Mouse (Mus musculus): Measurements from ENCODE around the gene Ttll5. TPM values are rescaled to one million over a fixed set of nuclear protein-coding genes. Genes with fewer than 3 reads are reported as not detected.
A peak's percentile ranks its signal among the peaks of the same experiment; 100 is the strongest.

The Ttll5 gene
- polyA plus RNA-seq, 1 experiment from 2014 or later, result 19.9 TPM

- Histone ChIP-seq H3K9ac (ENCODE audit: low read length) (no peak overlapping the region), H3K36me3 (ENCODE audit: control insufficient read depth, insufficient read depth, low read length) (no peaks in the 10 kb centered on the region), H3K4me3 (ENCODE audit: low read depth, low read length) (no peak overlapping the region), H3K4me2 (ENCODE audit: low read depth, low read length, severe bottlenecking) (no peak overlapping the region), H3K27me3 (ENCODE audit: control insufficient read depth, insufficient read depth, low read length) (no peaks in the 10 kb centered on the region), H3K27ac (ENCODE audit: low read depth, low read length) (no peak overlapping the region), H3K9me3 (ENCODE audit: control insufficient read depth, low read length) (no peaks in the 10 kb centered on the region), H3K4me1 (replicated peaks; ENCODE audit: control insufficient read depth, insufficient read depth, low read length) (no peaks in the 10 kb centered on the region)
- 77% methylated on average over 13 of the region's 13 CpGs for WGBS
- no peak for DNase-seq (ENCODE audit: low spot score)
- no peak for ATAC-seq (replicated peaks; ENCODE audit: low FRiP score)
Measured at GRCm38 (mm10) chr12:85986540-85987443, 162.3 kb downstream of the Ttll5 start.

- DNase-seq (ENCODE audit: low spot score) (no peak), ATAC-seq (replicated peaks; ENCODE audit: low FRiP score) (no peak)
- WGBS, result 85% methylated on average over 5 of the region's 5 CpGs
- no peak overlapping the region for H3K4me3 ChIP-seq (ENCODE audit: low read depth, low read length)
- no peaks in the 10 kb centered on the region for H3K4me1 ChIP-seq (replicated peaks; ENCODE audit: control insufficient read depth, insufficient read depth, low read length)
- H3K36me3 ChIP-seq (ENCODE audit: control insufficient read depth, insufficient read depth, low read length), result no peaks in the 10 kb centered on the region
- no peaks in the 10 kb centered on the region for H3K9me3 ChIP-seq (ENCODE audit: control insufficient read depth, low read length)
- no peak overlapping the region for H3K27ac ChIP-seq (ENCODE audit: low read depth, low read length)
- H3K4me2 ChIP-seq (ENCODE audit: low read depth, low read length, severe bottlenecking), result no peak overlapping the region
- no peak overlapping the region for H3K9ac ChIP-seq (ENCODE audit: low read length)
- no peaks in the 10 kb centered on the region for H3K27me3 ChIP-seq (ENCODE audit: control insufficient read depth, insufficient read depth, low read length)
Measured at GRCm38 (mm10) chr12:85987444-85987889, 163.0 kb downstream of the Ttll5 start.

- no peak overlapping the region for H3K9ac ChIP-seq (ENCODE audit: low read length)
- H3K4me3 ChIP-seq (ENCODE audit: low read depth, low read length), result no peak overlapping the region
- ATAC-seq (replicated peaks; ENCODE audit: low FRiP score), result no peak
Measured at GRCm38 (mm10) chr12:85988121-85988520, 163.7 kb downstream of the Ttll5 start.

GRCm38 (mm10) chr12:85988818-85989377 is 164.4 kb downstream of the Ttll5 start:
- H3K9ac ChIP-seq (ENCODE audit: low read length), result no peak overlapping the region
- H3K27me3 ChIP-seq (ENCODE audit: control insufficient read depth, insufficient read depth, low read length), result no peaks in the 10 kb centered on the region
- DNase-seq (ENCODE audit: low spot score) (no peak), ATAC-seq (replicated peaks; ENCODE audit: low FRiP score) (no peak)
- H3K36me3 ChIP-seq (ENCODE audit: control insufficient read depth, insufficient read depth, low read length), result no peaks in the 10 kb centered on the region
- no peaks in the 10 kb centered on the region for H3K9me3 ChIP-seq (ENCODE audit: control insufficient read depth, low read length)
- H3K27ac ChIP-seq (ENCODE audit: low read depth, low read length), result no peak overlapping the region
- WGBS, result 89% methylated on average over 4 of the region's 4 CpGs
- no peaks in the 10 kb centered on the region for H3K4me1 ChIP-seq (replicated peaks; ENCODE audit: control insufficient read depth, insufficient read depth, low read length)
- H3K4me2 ChIP-seq (ENCODE audit: low read depth, low read length, severe bottlenecking), result no peak overlapping the region
- H3K4me3 ChIP-seq (ENCODE audit: low read depth, low read length), result no peak overlapping the region

More at GRCm38 (mm10) chr12:85988121-85988520, 163.7 kb downstream of the Ttll5 start:
- Histone ChIP-seq H3K4me1 (replicated peaks; ENCODE audit: control insufficient read depth, insufficient read depth, low read length) (no peaks in the 10 kb centered on the region), H3K9me3 (ENCODE audit: control insufficient read depth, low read length) (no peaks in the 10 kb centered on the region), H3K4me2 (ENCODE audit: low read depth, low read length, severe bottlenecking) (no peak overlapping the region), H3K27ac (ENCODE audit: low read depth, low read length) (no peak overlapping the region), H3K27me3 (ENCODE audit: control insufficient read depth, insufficient read depth, low read length) (no peaks in the 10 kb centered on the region), H3K36me3 (ENCODE audit: control insufficient read depth, insufficient read depth, low read length) (no peaks in the 10 kb centered on the region)
- WGBS, result 85% methylated on average over 4 of the region's 4 CpGs
- no peak for DNase-seq (ENCODE audit: low spot score)

GRCm38 (mm10) chr12:85992013-85992837 is 167.8 kb downstream of the Ttll5 start:
- Histone ChIP-seq H3K4me2 (ENCODE audit: low read depth, low read length, severe bottlenecking) (no peak overlapping the region), H3K9me3 (ENCODE audit: control insufficient read depth, low read length) (no peaks in the 10 kb centered on the region), H3K27ac (ENCODE audit: low read depth, low read length) (no peak overlapping the region), H3K4me3 (ENCODE audit: low read depth, low read length) (no peak overlapping the region), H3K4me1 (replicated peaks; ENCODE audit: control insufficient read depth, insufficient read depth, low read length) (no peaks in the 10 kb centered on the region), H3K9ac (ENCODE audit: low read length) (no peak overlapping the region), H3K27me3 (ENCODE audit: control insufficient read depth, insufficient read depth, low read length) (no peaks in the 10 kb centered on the region), H3K36me3 (ENCODE audit: control insufficient read depth, insufficient read depth, low read length) (no peaks in the 10 kb centered on the region)
- ATAC-seq (replicated peaks; ENCODE audit: low FRiP score) (no peak), DNase-seq (ENCODE audit: low spot score) (no peak)
- 76% methylated on average over 7 of the region's 7 CpGs for whole genome bisulfite sequencing

GRCm38 (mm10) chr12:85992838-85993234 is 168.4 kb downstream of the Ttll5 start:
- DNase-seq (ENCODE audit: low spot score), result no peak
- Histone ChIP-seq H3K4me3 (ENCODE audit: low read depth, low read length) (no peak overlapping the region), H3K36me3 (ENCODE audit: control insufficient read depth, insufficient read depth, low read length) (no peaks in the 10 kb centered on the region), H3K9ac (ENCODE audit: low read length) (no peak overlapping the region), H3K27me3 (ENCODE audit: control insufficient read depth, insufficient read depth, low read length) (no peaks in the 10 kb centered on the region), H3K9me3 (ENCODE audit: control insufficient read depth, low read length) (no peaks in the 10 kb centered on the region), H3K4me1 (replicated peaks; ENCODE audit: control insufficient read depth, insufficient read depth, low read length) (no peaks in the 10 kb centered on the region), H3K4me2 (ENCODE audit: low read depth, low read length, severe bottlenecking) (no peak overlapping the region), H3K27ac (ENCODE audit: low read depth, low read length) (no peak overlapping the region)
- ATAC-seq (replicated peaks; ENCODE audit: low FRiP score), result no peak
- WGBS, result 91% methylated on average over 2 of the region's 2 CpGs

GRCm38 (mm10) chr12:85993790-85994360 is 169.4 kb downstream of the Ttll5 start:
- H3K9me3 ChIP-seq (ENCODE audit: control insufficient read depth, low read length), result no peaks in the 10 kb centered on the region
- H3K27ac ChIP-seq (ENCODE audit: low read depth, low read length), result no peak overlapping the region
- no peak overlapping the region for H3K4me2 ChIP-seq (ENCODE audit: low read depth, low read length, severe bottlenecking)
- DNase-seq (ENCODE audit: low spot score) (no peak), ATAC-seq (replicated peaks; ENCODE audit: low FRiP score) (no peak)
- no peak overlapping the region for H3K4me3 ChIP-seq (ENCODE audit: low read depth, low read length)
- no peaks in the 10 kb centered on the region for H3K27me3 ChIP-seq (ENCODE audit: control insufficient read depth, insufficient read depth, low read length)
- 93% methylated on average over 5 of the region's 5 CpGs for WGBS
- H3K4me1 ChIP-seq (replicated peaks; ENCODE audit: control insufficient read depth, insufficient read depth, low read length), result no peaks in the 10 kb centered on the region
- no peak overlapping the region for H3K9ac ChIP-seq (ENCODE audit: low read length)
- no peaks in the 10 kb centered on the region for H3K36me3 ChIP-seq (ENCODE audit: control insufficient read depth, insufficient read depth, low read length)

- 48% methylated on average over 9 of the region's 9 CpGs for WGBS
- no peak overlapping the region for H3K9ac ChIP-seq (ENCODE audit: low read length)
Measured at GRCm38 (mm10) chr12:86000641-86001073, 176.2 kb downstream of the Ttll5 start.

More at GRCm38 (mm10) chr12:86000641-86001073, 176.2 kb downstream of the Ttll5 start:
- ATAC-seq (replicated peaks; ENCODE audit: low FRiP score), result no peak
- Histone ChIP-seq H3K36me3 (ENCODE audit: control insufficient read depth, insufficient read depth, low read length) (no peaks in the 10 kb centered on the region), H3K9me3 (ENCODE audit: control insufficient read depth, low read length) (no peaks in the 10 kb centered on the region), H3K4me3 (ENCODE audit: low read depth, low read length) (no peak overlapping the region), H3K4me2 (ENCODE audit: low read depth, low read length, severe bottlenecking) (no peak overlapping the region), H3K27me3 (ENCODE audit: control insufficient read depth, insufficient read depth, low read length) (no peaks in the 10 kb centered on the region), H3K4me1 (replicated peaks; ENCODE audit: control insufficient read depth, insufficient read depth, low read length) (no peaks in the 10 kb centered on the region), H3K27ac (ENCODE audit: low read depth, low read length) (peak overlapping the region; percentile 13; the same call in 1 of the 2 replicates)
- peak; percentile 58 for DNase-seq (ENCODE audit: low spot score)
